Mouse (Mus musculus) gastrocnemius, adult 18-20 months (tissue): ENCODE measurements around the gene Rpl7a. TPM values are rescaled to one million over a fixed set of nuclear protein-coding genes. Genes with fewer than 3 reads are reported as not detected.
"Not testable (repeated sequence)": the region's sequence is repeated elsewhere in the genome, so short reads cannot be mapped to it uniquely, and the experiment has no call there.

Experiments
- DNase-seq: peaks from one replicate; pipeline ENCODE4 v3.0.0; 2021; ENCODE audit warnings: low spot score
- long read RNA-seq, 2 experiments: library from polyadenylated mRNA; stranded (forward); transcript quantifications; one replicate each; pipeline ENCODE4 v2.0.0; 2021
- total RNA-seq, 2 experiments: library from RNA; stranded (reverse); gene quantifications; 2 replicates each; pipeline ENCODE4 v1.2.3; 2021

Rpl7a gene
- total RNA-seq = 100 to 1,000 TPM; 278 to 285 TPM
- long read RNA-seq, experiment 1, transcript Rpl7a-201 (8 exons, 914 nt) = major isoform, 10 of 16 reads
- long read RNA-seq, experiment 1, partial matches to known transcripts = 4 of 16 reads
- long read RNA-seq, experiment 1, other reads (novel, unspliced or antisense) = 0 of 16 reads
- long read RNA-seq, experiment 2, transcript Rpl7a-201 (8 exons, 914 nt) = major isoform, 24 of 33 reads
- long read RNA-seq, experiment 2, partial matches to known transcripts = 7 of 33 reads
- long read RNA-seq, experiment 2, other reads (novel, unspliced or antisense) = 0 of 33 reads

- peak; percentile 100 for DNase-seq
These were observed at the start of gene Rpl7a, which contains the start of gene Med22 for GRCm38 (mm10) chr2:26910124-26910993. TSS of gene Rpl7a (plus strand) at chr2:26910764. TSS of gene Med22 (minus strand) at chr2:26910677.

GRCm38 (mm10) chr2:26862856-26863255, 47.7 kb upstream of the Rpl7a start:
- DNase-seq = no peak

DNA sequence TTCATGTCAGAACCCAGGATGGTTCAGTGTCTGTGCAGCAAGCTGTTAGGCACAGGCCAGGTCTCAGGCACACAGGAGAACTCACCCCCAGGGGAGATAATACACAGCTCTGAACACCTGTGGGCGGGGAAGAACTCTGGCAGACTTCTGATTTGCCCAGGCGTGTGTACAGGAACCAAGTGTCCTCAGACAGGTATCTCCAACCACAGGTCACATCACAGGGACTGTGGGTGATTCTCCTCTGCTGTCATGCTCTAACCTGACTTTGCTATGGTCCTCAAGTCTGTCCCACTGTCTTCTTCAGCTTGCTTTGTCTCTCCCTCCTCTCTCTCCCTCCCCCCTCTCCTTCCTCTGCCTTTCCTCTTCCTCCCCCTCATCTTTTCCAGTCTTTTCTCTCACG, 45.7 kb upstream of the Rpl7a start, which contains the start of gene Abo:
Gene Abo (minus strand): TSS at position 101 of the 400 bp plus-strand sequence.
- no peak for DNase-seq

DNA sequence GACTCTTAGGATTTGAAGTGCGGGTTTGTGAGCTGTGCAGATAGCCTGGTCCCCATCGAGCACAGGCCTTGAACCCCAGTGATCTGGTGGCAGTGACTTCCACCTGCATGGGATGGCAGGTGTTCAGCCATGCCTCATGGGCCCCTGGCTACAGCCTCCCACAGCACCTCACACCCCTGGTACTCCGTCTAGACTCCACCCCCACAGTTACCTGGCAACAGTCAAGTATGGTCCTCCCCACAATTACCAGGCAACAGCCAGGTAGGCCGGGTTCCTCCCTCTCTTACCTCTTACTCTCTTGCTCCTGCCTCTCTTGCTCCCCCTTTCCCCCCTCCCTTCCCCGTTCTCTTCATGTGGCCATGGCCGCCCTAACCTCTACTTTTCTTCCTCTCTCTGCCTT, 39.9 kb upstream of the Rpl7a start:
- DNase-seq = no peak

- no peak for DNase-seq
These were observed 32.0 kb upstream of the Rpl7a start for GRCm38 (mm10) chr2:26878571-26878970.

- not testable (repeated sequence) for DNase-seq
These were observed 25.0 kb upstream of the Rpl7a start for GRCm38 (mm10) chr2:26885541-26885940.

DNA sequence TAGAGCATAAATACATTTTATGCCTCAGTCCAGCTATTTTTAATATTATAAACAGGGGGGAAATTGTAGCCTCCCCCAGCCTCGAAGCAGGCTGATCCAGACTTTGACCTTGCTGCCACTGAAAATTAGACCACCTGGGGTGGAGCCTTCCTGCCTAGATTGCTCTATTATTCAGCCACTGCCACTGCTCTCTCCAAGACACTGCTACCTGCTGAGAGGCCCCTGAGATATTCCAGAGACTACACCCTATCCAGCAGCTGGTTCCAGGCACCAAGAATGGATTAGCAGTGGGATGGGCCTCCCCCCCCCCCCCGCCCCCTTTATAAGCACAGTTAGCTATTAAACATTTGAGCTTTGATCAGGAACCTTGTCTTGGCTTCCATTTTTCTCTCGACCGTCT, 24.4 kb upstream of the Rpl7a start:
- not testable (repeated sequence) for DNase-seq

GRCm38 (mm10) chr2:26895898-26896297, 14.7 kb upstream of the Rpl7a start:
- DNase-seq = no peak

DNA sequence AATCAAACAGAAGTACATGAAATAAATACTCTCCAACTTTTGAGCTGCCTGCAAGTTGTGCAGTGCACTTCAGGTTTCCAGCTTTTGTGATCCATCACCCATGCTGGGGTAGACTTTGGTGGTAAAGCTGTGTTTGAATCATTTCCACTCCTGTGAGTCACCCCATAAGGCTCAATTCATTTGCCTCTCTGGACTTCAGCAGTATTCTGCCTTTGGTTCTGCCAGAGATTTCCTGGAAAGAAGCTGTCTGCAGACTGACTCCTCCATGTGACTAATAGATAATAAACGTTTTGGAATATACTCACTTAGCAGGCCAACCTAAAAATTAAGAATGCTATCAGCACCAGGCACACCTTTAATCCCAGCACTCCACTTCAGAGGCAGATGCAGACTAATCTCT, 9.8 kb upstream of the Rpl7a start:
- no peak for DNase-seq

GRCm38 (mm10) chr2:26901834-26902400, 8.6 kb upstream of the Rpl7a start:
- DNase-seq = no peak

- DNase-seq = peak; percentile 94
These were observed 7.9 kb upstream of the Rpl7a start, which contains the start of gene Surf6 for GRCm38 (mm10) chr2:26902467-26903220. TSS of gene Surf6 (minus strand) at chr2:26902879.

GRCm38 (mm10) chr2:26903311-26903710, 7.3 kb upstream of the Rpl7a start:
- no peak for DNase-seq

- DNase-seq = no peak
These were observed 4.6 kb upstream of the Rpl7a start for GRCm38 (mm10) chr2:26905936-26906335.

GRCm38 (mm10) chr2:26906431-26906830, 4.1 kb upstream of the Rpl7a start:
- no peak for DNase-seq

DNA sequence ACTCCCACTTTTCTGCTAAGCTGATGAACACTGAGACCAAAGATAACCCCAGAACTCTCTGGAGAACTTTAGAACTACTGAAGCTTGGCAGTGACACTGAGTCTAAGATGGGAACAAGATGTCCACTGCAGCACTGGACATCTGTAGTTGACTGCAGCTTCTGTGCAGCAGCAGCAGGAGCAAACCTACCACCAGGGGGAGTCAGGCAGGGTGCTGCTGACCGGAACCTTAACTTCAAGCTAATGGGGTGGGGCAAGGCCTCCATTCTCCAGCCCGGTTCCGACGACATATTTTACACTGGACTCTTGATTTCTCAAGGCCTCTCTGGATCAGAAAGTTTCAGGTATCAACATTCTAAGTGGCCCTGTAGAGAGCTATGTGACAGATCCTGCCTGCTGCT, 3.5 kb upstream of the Rpl7a start:
- DNase-seq = no peak

- DNase-seq = no peak
These were observed 1.7 kb upstream of the Rpl7a start for GRCm38 (mm10) chr2:26908710-26909386.

DNA sequence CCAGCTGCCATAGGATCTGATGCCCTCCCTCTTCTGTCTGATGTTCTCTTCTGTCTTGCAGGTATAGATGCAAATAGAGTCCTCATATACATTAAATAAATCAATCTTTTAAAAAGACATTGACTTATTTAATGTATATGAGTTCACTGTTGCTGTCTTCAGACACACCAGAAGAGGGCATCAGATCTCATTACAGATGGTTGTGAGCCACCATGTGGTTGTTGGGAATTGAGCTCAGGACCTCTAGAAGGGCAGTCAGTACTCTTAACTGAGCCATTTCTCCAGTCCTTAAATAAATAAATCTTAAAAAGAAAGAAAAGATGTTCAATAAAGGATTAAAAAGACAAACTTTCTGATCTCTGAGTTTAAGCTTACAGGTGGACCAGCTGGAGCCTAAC, 1.2 kb upstream of the Rpl7a start:
- no peak for DNase-seq

- no peak for DNase-seq
These were observed 616 bp downstream of the Rpl7a start for GRCm38 (mm10) chr2:26910994-26911765.

GRCm38 (mm10) chr2:26912253-26912770, 1.7 kb downstream of the Rpl7a start:
- no peak for DNase-seq
